Mouse (Mus musculus) MN1 (cell line): ENCODE results near the gene Ptgdr2.

ENCODE experiments used
- DNase-seq: peaks from one replicate; pipeline ENCODE4 v3.0.0-alpha.2; 2016; ENCODE audit warnings: low spot score

Ptgdr2 gene

DNA sequence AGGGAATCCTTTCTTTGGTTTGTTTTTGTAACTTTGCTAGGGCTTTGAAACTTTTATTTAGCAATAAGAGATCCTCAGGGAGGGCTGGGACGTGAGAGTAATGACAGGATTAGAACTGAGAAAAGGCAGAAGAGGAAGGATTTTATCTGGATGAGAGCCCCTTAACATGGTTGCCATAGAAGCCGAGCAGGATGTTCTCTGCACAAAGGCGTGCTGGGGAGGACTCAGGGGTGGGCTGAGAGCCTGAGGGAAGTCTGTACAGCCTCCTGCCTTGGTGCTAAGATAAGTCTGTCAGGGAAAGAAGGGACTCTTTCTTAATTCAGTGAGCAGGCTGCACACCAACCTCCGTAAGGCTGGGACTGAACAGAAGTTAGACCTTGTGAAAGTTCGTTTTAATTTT is 1.9 kb upstream of the Ptgdr2 start:
- DNase-seq = no peak

- DNase-seq = no peak
Observed at GRCm38 (mm10) chr19:10936077-10936476, 883 bp upstream of the Ptgdr2 start.

GRCm38 (mm10) chr19:10938771-10939170 is 1.8 kb downstream of the Ptgdr2 start:
- DNase-seq = no peak

DNA sequence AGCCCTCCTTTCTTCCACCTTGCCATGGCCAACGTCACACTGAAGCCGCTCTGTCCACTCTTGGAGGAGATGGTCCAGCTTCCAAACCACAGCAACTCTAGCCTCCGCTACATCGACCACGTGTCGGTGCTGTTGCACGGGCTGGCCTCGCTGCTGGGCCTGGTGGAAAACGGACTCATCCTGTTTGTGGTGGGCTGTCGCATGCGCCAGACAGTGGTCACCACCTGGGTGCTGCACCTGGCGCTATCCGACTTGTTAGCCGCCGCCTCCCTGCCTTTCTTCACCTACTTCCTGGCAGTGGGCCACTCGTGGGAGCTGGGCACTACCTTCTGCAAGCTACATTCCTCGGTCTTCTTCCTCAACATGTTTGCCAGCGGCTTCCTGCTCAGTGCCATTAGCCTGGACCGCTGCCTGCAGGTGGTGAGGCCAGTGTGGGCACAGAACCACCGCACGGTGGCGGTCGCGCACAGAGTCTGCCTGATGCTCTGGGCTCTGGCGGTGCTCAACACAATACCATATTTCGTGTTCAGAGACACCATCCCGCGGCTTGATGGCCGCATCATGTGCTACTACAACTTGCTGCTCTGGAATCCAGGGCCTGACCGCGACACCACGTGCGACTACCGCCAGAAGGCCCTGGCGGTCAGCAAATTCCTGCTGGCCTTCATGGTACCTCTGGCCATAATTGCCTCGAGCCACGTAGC is 3.3 kb downstream of the Ptgdr2 start:
- no peak for DNase-seq

DNA sequence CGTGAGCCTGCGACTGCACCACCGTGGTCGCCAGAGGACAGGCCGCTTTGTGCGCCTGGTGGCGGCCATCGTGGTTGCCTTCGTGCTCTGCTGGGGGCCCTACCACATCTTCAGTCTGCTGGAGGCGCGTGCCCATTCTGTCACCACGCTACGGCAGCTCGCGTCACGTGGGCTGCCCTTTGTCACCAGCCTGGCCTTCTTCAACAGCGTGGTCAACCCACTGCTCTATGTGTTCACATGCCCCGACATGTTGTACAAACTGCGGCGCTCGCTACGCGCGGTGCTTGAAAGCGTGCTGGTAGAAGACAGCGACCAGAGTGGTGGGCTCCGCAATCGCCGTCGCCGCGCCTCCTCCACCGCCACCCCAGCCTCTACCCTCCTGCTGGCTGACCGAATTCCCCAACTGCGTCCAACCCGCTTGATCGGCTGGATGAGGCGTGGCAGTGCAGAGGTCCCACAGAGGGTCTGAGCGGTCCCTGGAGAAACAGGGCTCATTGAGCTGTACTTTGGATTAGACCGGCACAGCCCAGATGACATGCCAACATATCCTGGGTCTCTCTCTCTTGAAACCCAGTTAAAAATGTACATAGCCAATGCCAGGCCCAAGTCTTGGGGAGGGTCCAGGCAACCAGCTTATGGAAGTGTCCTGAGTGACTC is 4.0 kb downstream of the Ptgdr2 start:
- no peak for DNase-seq

GRCm38 (mm10) chr19:10943955-10944354 is 7.0 kb downstream of the Ptgdr2 start:
- no peak for DNase-seq

DNA sequence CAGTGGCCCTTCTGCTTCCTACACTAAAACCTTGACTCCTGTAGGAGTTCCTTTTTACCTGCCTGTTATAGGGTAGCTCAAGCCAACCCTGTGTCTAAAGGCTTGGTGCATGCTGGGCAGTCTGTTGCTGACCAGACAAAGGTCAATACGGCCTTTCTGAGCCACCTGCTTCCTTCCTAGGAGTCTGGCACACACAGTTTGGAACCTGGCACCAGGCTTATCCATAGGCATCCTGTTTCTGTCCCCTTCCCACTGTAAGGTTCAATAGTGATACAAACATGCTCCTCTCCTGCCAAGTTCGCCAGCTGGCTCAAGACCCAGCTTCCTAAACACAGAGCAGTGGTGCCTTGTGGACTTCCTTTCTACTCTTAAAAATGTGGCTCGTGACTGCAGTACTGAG is 9.5 kb downstream of the Ptgdr2 start:
- no peak for DNase-seq

- DNase-seq = no peak
Observed at GRCm38 (mm10) chr19:10947219-10947618, 10.3 kb downstream of the Ptgdr2 start.

GRCm38 (mm10) chr19:10948416-10948815 is 11.5 kb downstream of the Ptgdr2 start:
- peak; percentile 29 for DNase-seq

DNA sequence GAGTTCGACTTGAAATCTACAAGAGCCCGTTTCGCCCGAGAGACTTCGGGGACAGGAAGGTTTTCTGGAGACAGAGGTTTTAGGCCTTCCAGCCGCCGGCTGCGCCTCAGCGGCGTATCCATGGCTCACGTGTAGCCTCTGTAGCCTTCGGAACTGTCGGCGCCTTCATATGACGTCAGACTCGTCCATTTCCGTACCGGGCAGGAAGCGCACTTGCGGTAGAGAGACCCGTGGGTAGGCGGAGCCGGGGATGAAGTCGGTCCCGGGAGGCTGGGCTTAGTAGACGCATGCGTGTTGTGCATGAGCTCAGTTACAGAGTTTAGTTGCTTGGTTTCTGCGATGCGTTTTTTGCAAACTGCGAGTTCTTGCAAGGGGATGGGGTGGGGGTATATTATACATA is 12.2 kb downstream of the Ptgdr2 start, which contains the start of gene Ccdc86:
Gene Ccdc86, minus strand, starts transcription at position 155 of the 400 bp plus-strand sequence.
- peak; percentile 96 for DNase-seq

DNA sequence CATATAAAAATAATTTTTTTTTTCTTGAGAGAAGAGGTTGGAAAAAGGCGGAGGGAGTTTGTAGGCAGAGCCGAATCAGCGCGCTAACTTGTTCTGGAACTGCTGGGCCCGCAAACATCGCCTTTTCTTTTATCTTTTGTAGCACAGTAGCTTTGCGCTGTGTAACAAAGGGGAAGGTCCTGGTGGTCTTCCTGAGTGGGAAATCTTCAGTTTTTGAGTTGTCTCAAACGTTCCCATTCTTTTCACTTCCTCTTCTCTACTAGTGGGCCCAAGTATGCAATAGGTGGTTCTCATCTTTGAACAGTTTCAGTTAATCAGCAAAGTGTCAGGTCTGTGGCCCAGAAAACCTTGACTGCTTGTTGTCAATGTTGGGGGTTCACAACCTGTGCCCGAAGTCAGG is 12.6 kb downstream of the Ptgdr2 start:
- DNase-seq = no peak

- DNase-seq = peak; percentile 62
Observed at GRCm38 (mm10) chr19:10952021-10952939, 15.3 kb downstream of the Ptgdr2 start.

DNA sequence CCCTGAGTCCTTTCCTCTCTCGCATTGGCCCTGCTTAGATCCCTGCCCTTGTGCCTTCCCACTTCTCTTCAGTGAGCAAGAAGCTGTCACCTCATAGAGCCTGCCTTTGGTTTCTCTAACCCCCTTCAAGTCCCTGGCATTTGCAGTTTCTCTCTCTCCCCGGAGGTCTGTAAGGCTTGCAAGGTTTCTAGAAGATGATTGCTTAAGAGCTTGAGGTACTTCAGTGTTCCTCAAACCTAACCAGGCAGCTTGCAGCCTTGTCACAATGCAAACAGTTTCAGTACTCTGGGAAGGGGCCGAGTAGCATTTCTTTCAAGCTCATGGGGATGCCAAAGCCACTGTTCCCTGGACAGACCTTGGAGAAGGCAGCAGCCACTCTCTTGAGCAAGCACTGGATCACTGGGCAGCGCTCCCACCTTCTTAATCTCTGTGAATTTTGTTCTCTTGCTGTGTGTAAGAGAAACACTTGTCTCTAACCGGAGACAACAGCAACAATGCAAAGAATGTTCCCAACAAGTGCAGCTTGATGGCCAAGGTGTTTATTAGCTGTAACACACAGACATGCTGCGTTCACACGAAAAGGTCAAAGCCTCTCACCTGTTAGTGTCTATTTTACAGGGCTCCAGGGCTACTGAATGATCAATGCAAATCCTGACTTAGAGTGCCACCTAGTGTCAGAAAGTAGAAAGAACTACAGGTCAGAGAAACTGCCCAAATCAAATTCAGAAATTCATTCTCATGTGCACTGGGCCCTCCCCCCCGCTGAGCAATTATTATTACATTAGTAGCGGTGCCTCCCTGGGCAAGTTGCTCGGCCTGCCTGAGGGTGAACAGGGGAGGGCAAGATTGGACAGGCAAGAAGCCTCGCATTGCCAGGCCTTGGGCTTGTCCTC is 22.4 kb downstream of the Ptgdr2 start:
- DNase-seq = peak; percentile 71

- DNase-seq = no peak
Observed at GRCm38 (mm10) chr19:10959978-10960346, 23.0 kb downstream of the Ptgdr2 start.

DNA sequence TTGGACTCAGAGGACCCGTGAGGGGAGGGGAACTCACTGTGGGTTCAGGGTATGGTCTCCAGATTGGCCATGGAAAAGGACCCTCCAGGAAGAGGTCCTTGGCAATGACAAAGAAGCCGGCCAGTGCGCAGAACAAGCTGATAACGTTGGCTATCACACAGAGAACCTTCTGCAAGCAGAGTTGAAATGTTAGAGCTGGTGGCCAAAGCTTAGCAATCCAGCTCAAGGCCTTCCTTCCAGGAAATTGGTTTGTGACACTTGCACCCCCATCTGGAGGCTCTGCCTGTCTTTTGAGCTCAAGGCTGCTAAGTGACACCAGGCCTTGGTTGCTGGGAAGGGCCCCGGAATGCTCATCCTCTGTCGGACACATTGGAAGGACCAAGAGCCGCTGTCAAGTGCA is 28.8 kb downstream of the Ptgdr2 start:
- no peak for DNase-seq

DNA sequence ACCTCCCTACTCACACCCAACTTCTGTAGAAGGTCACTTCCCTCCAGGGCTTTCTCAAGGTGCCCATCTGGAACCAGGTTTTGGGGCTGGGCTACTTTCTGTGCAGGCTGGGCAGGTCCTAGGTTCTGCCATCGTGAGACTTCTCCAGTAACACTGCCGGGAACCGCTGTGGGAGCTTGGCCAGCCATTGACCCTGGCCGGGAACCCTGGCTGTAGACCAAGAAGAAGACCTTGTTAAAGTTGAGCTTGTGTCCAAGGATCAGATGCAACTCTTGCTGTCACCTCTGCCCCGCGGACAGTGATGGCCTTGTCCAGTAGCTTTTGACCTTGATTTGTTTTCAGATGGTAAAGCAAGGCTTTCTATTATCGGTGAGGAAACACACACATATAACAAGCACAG is 31.6 kb downstream of the Ptgdr2 start:
- DNase-seq = no peak

DNA sequence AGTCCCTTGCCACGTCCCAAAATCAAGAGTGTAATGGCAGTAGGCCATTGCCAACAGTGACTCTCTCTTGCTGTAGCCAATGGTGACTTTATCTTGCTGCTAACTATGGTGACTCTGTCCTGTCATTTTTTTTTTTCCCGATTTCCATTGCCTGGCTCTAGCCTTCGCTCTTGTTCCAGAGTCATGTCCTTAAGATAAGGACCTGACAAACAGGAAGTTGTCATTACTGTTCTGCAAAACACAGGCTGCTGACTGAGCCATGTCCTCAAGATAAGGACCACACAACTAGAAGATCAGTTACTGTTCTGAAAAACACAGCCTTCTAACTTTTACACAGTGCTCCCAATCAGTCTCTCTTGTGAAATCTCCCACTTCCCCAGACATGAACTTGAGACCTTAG is 33.5 kb downstream of the Ptgdr2 start:
- no peak for DNase-seq

DNA sequence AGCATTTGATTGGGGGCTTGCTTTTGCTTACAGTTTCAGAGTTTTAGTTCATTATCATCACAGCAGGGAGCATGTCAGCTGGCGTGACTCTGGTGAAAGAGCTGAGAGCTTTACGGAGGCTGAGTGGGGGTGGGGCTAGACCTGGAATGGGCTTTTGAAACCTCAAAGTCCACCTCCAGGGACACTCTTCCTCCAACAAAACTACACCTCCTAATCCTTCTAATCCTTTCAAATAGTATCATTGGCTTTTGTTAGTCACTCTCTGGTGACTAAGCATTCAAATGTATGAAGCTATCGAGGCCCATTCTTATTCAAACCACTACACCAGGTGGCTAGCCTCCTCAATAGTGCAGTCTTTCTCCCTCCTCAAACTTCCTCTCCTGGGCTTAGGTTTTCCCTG is 35.7 kb downstream of the Ptgdr2 start:
- DNase-seq = no peak

DNA sequence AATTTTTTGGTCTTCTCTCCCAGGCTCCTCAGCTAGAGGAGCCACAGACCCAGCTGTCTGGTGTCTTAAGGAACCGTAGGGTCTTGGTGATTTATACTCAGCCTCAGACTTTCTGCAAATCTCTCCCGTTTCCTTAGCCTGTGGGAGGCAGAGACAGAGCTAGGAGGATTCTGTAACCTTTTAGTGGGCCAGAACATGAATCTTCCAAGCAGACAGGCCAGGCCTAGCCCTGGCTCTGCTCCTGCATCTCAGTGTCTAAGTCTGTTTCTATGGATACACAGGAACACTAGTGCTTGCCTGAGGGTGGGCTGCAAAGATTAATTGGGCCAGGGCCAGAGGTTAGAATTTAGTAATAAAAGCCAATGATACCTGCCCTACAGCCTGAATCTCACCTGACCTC is 36.2 kb downstream of the Ptgdr2 start:
- DNase-seq = no peak

DNA sequence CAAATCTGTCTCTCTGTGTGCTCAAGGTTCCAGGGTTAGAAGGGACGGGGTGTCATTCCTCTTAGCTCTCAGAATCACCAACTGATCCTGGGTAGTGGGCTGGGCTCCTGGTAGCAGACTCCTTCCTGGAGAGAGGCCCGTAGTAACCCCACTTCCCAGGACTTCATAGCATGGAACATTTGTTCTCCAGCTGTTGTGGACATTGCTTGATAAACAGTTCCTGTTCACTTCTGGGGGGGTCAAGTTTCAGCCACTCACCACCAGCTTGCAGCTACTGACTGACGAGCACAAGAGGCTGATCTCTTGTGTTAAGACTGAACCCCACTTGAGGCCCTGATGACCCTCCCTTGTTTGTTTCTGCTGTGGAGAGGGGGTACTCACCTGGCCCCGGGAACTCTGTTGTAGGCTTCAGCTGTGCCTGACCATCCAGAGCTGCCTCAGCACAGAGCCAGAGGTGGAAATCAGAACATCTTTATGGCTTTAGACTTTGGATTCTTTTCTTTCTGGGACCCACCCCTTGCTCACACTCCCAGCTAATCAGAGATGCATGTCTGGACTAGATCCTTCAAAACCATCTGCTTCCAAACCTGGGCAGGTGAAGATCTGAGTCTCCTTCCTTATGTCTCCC is 37.4 kb downstream of the Ptgdr2 start, which contains the start of gene Ms4a10:
Gene Ms4a10, minus strand, starts transcription at position 433 of the 628 bp plus-strand sequence.
- no peak for DNase-seq

GRCm38 (mm10) chr19:10975187-10975586 is 38.2 kb downstream of the Ptgdr2 start:
- no peak for DNase-seq
